Mouse (Mus musculus): Measurements from ENCODE around the gene Lemd2.

Lemd2 gene

DNA sequence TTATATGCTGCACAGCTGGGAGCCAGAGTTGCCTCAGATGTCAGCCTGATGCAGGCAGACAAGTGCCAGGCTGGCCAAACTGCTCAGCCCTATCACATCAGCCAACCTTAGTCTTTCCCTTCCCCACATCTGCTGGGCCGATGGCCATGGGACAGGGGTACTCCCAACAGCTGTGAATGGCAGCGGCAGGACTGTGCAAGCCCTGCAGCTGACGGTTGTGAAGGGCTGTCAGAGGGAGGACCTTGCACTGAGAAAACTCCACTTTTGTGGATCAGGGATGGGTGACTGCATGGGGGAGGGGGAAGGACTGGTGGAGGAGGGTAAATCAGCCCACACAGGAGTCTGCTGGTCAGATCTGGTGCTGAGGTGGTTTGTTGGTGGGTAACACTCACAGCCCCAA is 22.4 kb upstream of the Lemd2 start:
- DNase-seq: no peak

DNA sequence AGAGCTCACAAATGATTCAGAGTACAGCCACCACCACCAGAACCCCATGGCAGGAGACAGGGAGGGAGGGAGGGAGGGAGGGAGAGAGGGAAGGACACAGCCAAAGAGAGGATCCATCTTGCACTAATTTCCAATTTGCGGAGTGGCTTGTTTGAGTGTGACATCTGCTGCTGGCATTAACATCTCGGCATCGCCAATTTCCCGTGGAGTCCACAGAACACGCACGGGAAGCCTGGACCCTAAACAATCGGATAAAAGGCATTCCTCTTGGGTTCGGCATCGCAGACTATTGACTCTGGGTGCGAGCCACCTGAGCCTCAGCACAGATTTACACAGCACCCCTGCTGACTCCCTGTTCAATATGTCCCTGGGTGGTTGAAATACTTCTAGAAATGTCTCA is 21.5 kb upstream of the Lemd2 start:
- DNase-seq: no peak

DNA sequence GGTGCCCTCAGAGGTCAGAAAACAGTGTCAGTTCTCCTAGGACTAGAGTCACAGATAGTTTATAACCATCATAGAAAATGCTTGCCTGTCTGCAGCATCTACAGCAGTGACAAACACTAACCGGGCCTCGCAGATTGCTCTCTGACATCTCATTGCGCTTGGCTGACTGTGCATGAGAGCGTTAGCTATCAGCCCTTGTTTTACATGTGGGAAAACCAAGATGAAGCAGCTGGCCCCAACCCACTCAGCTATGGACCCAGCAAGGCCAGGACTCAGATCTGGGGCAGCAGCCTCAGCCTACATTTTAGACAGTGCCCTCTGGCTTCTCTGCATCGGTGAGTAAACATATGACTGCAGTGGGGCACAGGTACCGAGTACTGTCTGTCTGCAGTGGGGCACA is 19.6 kb upstream of the Lemd2 start:
- DNase-seq: no peak

DNA sequence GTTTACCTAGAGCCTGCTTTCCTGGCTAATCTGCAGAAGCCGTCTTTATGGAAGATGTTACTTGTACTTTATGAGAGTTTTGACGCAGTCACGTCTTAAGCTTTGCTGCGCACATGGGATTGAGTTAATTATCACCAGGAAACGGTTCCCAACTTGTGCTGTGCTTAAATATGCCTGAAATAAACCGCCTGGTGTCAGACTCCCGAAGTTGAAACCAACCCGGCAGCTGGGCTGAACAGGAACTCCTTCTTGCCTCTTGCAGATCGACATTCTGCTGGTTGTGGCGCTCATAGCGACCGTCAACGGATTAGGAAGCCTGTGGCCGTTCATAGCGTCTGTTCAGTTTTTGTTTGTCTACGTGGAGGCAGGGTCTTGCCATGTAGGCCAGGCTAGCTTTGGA is 17.3 kb upstream of the Lemd2 start:
- no peak for DNase-seq

GRCm38 (mm10) chr17:27218916-27219315 is 14.6 kb upstream of the Lemd2 start:
- DNase-seq: no peak

DNA sequence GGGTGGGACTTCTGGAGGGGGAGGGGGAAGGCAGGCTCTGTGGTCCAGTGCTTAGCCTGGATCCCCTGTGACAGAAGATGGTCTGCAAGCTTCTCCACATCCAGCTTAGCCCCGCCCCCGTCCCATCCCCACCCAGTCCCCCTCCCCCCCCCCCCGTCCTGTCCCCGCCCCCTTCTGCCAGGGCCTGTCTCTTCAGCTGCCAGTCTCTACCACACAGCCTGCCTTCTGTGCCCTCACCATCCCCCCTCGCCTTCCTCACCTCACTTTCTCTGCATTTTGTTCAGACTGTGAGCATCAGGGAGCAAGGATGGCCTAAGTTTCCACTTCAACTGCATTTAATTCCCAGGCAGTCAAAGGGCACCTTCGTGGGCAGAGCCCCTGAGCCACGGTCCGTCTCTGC is 14.1 kb upstream of the Lemd2 start:
- no peak for DNase-seq

DNA sequence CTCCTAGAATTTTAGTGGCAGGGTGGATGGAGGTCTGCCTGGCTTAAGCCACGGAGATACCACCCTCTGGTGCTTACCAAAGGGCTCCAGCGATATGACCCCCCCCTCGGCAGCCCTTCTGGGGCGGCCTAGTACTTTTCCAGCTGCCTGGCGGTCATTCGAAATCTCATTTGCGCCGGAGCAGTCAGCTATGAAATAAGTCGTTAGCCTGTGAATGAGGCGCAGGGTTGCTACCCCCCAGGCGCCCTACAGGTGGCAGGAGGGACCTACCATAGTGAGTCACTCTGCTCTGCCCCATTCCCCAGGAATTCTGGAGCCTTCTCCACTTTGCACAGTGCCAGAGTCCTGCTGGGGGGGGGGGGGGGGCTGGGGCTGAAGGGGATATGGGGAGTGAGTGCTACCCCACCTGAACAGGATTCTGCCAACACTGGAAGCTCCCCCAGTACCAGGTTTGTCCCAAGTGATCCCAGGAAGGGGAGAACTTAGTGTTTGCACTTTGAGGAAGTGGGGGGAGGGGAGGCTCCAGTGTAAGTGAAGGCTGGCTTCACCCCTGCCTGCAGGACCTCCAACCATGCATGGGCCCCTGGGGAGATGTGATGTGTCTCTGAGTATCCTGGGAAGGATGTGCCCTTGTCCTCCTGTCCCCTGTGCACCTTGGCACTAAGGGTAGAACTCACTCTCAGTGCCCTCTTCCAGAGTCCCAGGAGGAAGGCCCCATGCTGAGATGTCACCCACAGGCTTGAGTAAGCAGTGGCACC is 8.7 kb upstream of the Lemd2 start:
- DNase-seq: peak; percentile 95 to 98

GRCm38 (mm10) chr17:27212006-27212405 is 7.7 kb upstream of the Lemd2 start:
- peak; percentile 65 to 81 for DNase-seq

DNA sequence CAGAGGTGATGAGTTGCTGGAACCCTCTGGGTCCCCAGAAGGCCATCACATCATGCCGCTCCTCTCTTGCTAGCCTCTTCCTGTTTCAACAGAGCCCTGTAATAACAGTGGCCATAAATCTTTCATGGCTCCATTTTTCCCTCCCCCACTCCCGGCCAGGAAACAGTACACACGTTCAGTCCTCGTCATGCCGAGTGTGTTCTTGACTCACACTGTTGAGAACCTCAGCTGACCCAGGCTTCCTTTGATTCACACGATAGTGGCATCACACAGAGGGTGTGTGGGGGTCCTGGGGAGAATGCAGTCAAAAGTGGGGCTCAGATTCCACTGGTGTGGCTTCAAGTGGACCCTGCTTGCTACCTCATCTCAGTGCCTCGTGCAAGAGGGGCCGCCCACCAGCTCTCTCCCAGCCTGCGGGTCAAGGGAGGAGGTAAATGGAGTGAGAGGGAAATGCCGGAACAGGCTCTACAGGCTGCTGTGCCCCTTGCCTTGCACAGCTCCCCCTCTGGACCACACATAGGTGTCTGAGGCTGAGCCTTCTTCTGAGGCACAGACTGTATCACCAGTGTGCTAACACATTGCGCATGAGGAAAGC is 2.9 kb upstream of the Lemd2 start:
- DNase-seq: peak; percentile 62 to 76

GRCm38 (mm10) chr17:27203358-27204074 is 753 bp downstream of the Lemd2 start:
- peak; percentile 55 to 74 for DNase-seq

DNA sequence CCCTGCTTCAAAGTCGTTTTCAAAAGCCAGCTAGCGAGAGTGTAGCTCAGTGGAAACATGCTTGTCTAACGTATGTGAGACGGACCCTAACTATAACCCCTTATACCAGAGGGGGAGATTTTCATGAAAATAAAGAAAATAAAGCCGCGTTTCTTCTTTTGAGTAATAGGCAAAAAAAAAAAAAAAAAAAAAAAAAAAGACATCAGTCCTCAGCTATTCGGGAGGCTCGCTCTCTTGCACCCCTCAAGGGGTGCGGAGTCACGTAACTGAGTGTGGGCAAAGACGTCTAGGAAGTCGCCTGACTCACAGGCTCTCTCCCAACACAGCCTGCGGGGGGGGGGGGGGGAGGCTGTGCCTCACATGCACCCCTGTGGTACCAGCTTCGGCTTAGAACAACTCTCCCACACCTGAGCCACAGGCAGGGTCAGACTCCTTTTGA is 1.3 kb downstream of the Lemd2 start:
- no peak for DNase-seq

DNA sequence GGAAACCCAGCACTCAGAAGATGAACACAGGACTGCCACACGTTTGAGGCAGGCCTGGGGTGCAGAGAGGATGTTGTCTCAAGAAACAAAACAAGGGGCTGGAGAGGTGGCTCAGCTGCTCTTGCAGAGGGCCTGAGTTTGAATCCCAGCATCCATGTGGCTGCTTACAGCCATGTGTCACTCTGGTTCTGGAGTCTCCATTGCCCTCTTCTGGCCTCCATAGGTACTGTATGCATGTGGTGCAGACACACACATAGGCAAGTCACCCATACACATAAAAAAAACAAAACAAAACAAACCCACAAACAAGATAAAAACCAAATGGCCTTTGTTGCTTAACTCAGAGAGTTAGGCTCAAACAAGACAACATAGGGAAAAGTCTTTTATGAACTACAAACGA is 2.3 kb downstream of the Lemd2 start:
- DNase-seq: no peak

DNA sequence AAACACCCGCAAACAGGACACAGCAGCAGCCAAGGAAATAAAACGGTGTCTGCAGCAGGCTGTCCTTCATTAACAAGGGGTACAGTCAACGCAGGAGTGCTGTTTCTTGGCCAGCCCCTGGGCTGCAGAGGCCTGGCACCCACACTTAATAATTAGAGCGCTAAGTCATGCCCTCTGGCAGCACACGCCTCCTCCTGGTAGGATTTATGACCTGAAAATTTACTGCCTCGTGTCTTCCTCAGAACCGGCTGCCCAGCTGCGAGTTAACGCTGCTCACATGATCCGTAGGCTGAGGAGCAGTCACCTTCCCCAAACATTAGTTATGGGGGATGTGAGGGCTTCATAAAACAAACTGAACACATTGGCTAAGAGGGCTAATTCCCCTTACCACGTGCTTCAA is 3.5 kb downstream of the Lemd2 start:
- peak; percentile 49 to 64 for DNase-seq

- DNase-seq: peak in 1 of 2 experiments; percentile 51
Observed at GRCm38 (mm10) chr17:27199864-27200263, 4.4 kb downstream of the Lemd2 start.

DNA sequence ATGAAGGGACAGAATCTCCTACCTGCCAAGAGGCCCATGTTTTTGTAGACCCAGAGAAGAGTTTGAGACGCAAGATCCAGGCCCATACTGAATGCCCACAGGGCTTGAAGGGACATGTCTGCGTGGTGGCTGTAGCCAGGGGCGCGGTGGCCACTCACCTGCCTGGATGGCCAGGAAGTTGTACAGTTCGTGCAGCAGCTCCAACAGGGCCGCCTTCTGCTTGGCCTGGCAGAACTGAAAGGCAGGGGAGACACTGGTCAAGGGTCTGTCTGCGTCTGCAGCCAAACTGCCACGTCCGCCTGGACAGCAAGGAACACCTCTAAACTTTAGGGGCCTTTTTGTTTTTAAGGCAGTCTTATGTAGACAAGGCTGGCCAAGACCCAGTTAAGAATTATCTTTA is 5.1 kb downstream of the Lemd2 start:
- no peak for DNase-seq

GRCm38 (mm10) chr17:27196206-27196605 is 8.1 kb downstream of the Lemd2 start:
- DNase-seq: no peak

DNA sequence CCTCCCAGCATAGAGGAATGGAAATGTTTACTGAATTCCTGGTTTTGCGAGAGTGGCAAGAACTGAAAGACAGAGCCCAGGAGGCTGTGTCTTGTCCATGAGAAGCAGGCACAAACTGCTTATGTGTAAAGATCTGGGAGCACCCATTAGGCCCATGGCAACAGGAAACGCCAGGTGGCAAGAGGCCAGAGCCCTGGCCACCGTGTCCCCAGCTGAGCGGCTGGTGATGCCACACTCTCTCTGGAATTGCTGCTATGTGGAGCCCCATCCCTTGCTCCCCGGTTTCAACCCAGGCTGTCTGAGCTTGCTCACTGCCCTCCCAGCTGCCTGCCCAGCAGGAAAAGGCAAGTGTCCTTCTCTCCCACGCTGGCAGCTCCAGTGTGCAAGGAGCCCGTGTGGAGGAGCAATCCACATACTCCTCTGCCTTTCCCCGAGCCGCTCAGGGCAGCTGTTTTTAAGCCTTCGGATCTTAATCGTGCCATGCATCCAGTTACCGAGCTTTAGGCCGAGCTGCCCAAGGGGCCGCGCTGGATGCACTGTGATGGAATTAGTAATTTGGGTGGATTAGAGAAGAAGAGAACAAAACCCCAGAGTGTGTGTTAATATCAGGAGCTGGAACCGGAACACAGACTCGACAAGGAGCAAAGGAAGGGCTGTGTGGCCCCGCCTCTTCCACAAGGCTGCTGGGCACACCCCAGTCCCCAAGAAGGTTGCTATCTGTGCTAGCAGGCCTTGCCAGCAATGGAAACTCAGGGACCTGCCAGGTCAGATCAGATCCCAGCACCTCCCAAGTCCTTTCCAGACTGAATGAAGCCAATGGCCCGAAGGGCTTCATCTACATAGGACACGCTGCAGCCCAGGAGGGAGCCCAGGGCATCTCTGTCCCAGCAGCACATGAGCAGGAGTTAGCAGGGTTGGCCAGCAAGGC is 9.7 kb downstream of the Lemd2 start:
- DNase-seq: no peak

DNA sequence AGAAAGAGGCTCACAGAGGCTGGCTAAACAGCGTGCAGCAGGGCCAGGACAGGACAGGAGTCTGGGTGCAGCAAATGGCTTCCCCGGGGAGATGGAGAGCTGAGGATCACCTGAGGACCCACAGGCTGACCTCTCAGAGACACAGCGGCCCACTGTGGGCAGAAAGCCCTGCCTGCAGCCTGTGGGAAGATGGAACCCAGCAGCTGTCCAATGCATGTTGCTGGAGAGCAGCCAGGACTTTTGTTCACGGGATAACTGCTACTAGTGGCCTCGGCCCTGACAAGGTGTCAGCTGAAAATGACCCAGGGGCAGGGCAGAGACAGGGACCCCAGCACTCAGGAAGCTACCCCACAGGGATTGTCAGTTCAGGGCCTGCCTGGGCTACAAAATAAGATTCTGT is 12.5 kb downstream of the Lemd2 start:
- no peak for DNase-seq

DNA sequence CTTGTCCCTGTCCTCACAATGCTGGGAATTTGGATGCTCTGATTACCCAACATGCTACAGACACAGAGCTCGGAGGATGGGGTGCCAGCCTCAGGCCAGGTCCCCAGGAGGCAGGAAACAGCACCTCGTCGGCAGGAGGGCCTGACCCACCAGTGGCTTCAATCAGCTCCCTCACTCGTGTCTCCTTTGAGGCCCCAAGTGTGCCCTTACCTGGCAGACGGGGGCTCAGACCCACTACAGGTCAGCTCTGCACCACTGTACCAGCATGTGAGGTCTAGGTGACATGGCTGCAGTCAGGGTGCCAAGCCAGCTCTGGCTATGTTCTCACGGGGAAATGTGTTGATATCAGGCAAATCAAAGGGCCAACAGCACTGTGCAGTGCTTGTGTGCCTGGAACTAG is 13.1 kb downstream of the Lemd2 start:
- DNase-seq: no peak

GRCm38 (mm10) chr17:27189640-27190216 is 14.5 kb downstream of the Lemd2 start:
- DNase-seq: peak; percentile 81 to 85

DNA sequence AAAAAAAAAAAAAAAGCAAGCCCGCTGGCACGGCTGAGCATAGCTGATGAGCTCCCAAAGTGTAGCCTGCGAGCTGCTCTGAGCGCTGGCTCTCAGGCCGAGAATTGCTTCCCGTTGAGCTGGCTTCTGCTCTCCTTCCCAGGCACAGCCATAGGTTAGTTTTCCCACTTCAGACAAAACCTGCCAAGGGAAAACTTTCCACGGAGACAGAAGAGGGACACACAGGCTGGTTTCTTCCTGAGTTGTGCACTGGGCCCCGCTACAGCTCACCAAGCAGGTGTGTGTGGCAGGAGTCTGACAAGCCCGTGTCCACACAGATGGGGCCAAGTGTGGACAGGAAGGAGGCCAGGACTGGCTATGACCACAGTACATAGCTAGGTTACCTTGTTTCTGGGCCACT is 15.4 kb downstream of the Lemd2 start:
- no peak for DNase-seq

DNA sequence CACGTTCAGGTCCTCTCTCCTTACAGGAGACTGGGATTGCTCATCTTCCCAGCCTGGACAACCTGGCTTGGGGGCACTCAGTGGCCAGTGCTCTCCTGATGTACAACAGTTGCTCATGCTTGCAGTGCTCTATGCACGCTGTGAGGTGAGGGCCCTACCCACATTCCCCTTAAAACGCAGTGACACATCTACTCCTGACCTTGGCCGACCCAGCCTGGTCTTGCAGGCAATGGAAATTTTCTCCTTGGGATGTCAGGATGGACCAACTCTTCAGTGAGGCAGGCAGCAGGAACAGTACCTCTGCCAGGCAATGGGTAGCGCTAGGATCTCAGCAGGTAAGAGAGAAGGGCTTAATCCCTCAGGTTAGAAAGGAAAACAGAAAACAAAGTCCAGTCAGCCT is 17.2 kb downstream of the Lemd2 start:
- no peak for DNase-seq

DNA sequence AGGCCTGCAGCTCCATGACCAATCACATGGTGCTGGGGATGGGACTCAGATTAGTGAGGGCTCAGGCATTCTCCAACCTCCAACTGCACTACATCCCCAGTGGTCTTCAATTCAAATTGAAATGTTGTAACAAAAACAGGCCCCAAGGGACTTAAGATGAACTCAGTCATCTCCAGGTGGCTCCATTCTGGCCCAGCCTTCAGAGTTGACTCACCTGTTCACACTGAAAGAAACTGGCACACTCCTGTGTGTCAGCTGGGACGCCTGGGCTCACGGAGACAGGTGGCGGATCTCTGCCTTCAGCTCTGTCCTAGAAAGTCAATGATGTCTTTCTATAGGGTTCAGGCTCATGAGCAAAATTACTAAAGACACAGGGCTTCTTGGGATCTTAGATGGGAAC is 18.2 kb downstream of the Lemd2 start:
- no peak for DNase-seq

All from kidney, postnatal 4 days (tissue).